In genomic region chr17:21422664-21423599, GRCm38 (mm10) we compare ENCODE assay signal across 8 mouse cellular contexts. TPM values are rescaled to one million over a fixed set of nuclear protein-coding genes. Genes with fewer than 3 reads are reported as not detected.
DNase-seq lines count a peak whose midpoint lies in the region; ATAC-seq and TF ChIP-seq lines count a peak whose summit lies in the region.

Zfp54 (plus strand) TSS chr17:21423227.

- H3K79me2 ChIP-seq in macrophage (ENCODE audit: inconsistent target), result peaks cover 16% of the 10 kb centered on the region; the same call in 1 of the 2 replicates

- TF ChIP-seq CTCF in left cerebral cortex, adult 2 months (IDR thresholded peaks at IDR 0.05), result peak; percentile 90

- ATAC-seq in common myeloid progenitor, adult 5-6 weeks (replicated peaks; ENCODE audit: low read depth, poor library complexity, severe bottlenecking), result peak; percentile 97

- DNase-seq in adipocyte (ENCODE audit: low spot score), result peak; percentile 83
- peak; percentile 54 for DNase-seq in gastrocnemius, postnatal 10 days
- peak; percentile 54 for DNase-seq in hindlimb bud, embryonic 11.5 days (ENCODE audit: extremely low spot score, low read depth, low spot score)
- peak; percentile 24 to 51 for DNase-seq in left cerebral cortex, adult 2 months (ENCODE audit: extremely low spot score in 1 of 2, low spot score in 2 of 2)
- DNase-seq in retina, postnatal 7 days (ENCODE audit: low read depth, low spot score), result peak; percentile 50
- DNase-seq in urinary bladder, adult 2 months (ENCODE audit: low spot score), result peak; percentile 60

- peak within 1 kb of the TSS; percentile 37; the same call in 1 of the 2 replicates for H3K27ac ChIP-seq in left cerebral cortex, adult 2 months
- peak within 1 kb of the TSS; percentile 67 for H3K27ac ChIP-seq in macrophage

- intact Hi-C loops in left cerebral cortex, adult 2 months (cut with DNase I), result loop anchor here (1.0 to 2.0 kb wide), 3 partner anchors 111 to 192 kb away; no protein-coding TSS in a partner anchor

- no peaks in the 10 kb centered on the region; the same call in 1 of the 2 replicates for H3K36me3 ChIP-seq in macrophage (ENCODE audit: inconsistent target)

- 0% methylated on average over 19 of the region's 22 CpGs for WGBS in macrophage (ENCODE audit: missing documents)

- peak within 1 kb of the TSS; percentile 51 for H3K4me3 ChIP-seq in left cerebral cortex, adult 2 months
- peak within 1 kb of the TSS; percentile 74 for H3K4me3 ChIP-seq in macrophage (ENCODE audit: inconsistent target)

RNA-seq across cellular contexts. Expression of gene Zfp54, which starts in this region (rescaled TPM):
- total RNA-seq in common myeloid progenitor, adult 5-6 weeks (2017), result 5.9 and 6.3 TPM in 2 replicates
- under 1 TPM; 0.66 to 0.79 TPM for total RNA-seq in gastrocnemius, postnatal 10 days (2021)
- 1 to 10 TPM; 1.0 to 1.3 TPM for total RNA-seq in left cerebral cortex, adult 2 months (2021)
- 1 to 10 TPM in 23 of 26 experiments, under 1 TPM in 3; 0.51 to 8.2 (median 3.2) TPM for total RNA-seq in macrophage (2018; cell fraction: chromatin; rRNA removed)
- total RNA-seq in macrophage (2018; cell fraction: cytosol; rRNA removed), result 1 to 10 TPM in 23 of 26 experiments, under 1 TPM in 3; 0.80 to 5.8 (median 3.2) TPM
- total RNA-seq in macrophage (2018; cell fraction: nucleus; rRNA removed), result 1 to 10 TPM in 23 of 26 experiments, under 1 TPM in 3; 0.75 to 9.8 (median 2.7) TPM
- 2.9 to 5.2 TPM (median 4.6 TPM) in 3 replicates for polyA plus RNA-seq in macrophage (2018)
- 6.1 and 6.2 TPM in 2 replicates for polyA plus RNA-seq in urinary bladder, adult 2 months (2012; rRNA removed)

Comparison
In these comparisons a context has a peak if more than half of its experiments do, and no peak if none do; other contexts are left out.
1. Peak in every context shown above with its lines: DNase-seq, ATAC-seq, H3K4me3 ChIP-seq and H3K27ac ChIP-seq.
2. Peak in DNase-seq in gastrocnemius, postnatal 10 days; RNA of the gene not detected or under 1 TPM.